Mouse (Mus musculus) thymus, postnatal 10 days (tissue): Measurements from ENCODE around the gene Etnppl.
A peak's percentile ranks its signal among the peaks of the same experiment; 100 is the strongest.

ENCODE experiments used
- DNase-seq, 2 experiments: peaks; one replicate each; pipeline ENCODE4 v3.0.0; 2021; ENCODE audit warnings: low spot score in 2 of 2

Etnppl gene

DNA sequence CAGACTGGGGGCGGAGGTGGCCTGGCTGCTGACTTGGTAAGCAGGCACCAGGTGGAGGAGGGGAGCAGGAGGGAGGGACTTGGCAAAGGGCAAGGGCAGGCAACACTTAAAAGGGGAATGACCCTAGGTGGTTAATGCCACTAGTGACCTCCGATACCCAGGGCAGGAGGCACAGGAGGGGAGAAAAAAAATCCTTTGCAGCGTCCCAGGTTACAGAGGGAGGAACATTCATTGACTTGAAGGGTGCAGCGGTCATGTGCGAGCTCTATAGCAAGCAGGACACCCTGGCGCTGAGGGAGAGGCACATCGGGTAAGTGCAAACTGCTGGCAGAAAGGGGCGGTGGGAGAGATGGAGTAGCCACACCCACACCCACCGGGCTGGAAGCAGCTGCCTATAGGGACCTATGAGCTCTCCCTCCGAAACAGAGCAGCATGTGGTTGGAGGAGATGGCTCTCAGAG lies at the start of gene Etnppl:
Gene Etnppl (plus strand): TSS at position 10 of the 460 bp plus-strand sequence.
- no peak for DNase-seq

DNA sequence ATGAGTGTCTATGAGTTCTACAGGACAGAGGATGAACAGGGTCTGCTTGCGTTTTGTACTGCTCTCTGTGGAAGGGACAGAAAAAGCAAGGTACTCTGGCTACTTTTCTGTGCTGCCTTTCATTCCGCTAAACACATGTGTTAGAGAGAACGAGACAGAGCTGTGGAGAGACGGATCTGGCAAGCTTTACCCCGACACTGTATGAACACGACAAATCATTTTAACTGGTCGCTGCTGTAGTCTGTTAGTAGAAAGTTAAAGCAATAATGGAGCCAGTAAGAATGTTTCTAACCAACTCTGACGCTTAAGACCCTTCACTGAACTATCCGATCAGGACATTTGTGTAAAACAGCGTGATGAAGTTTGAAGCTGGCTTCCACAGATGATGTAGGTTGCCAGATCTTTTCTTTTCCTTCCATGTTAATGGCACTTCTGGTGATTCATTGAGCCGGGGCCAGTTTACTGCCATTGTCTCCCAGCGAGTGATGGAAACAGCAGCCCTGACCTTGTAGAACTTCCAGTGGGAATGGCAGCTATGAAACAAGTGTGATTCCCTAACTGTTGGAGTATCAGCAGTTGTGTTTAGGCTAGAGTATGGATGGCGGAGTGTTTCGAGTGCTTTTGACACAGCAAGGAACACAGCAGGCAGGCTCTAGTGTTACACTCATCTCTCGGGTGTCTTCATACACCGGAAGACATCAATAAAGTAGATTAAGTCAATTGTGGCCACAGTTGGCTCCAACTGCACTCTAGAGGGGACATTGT lies 48.7 kb upstream of the Etnppl start:
- no peak for DNase-seq

- DNase-seq, result no peak
Measured at GRCm38 (mm10) chr3:130573243-130573642, 44.0 kb upstream of the Etnppl start.

- peak in 1 of 2 experiments; percentile 17 for DNase-seq
Measured at GRCm38 (mm10) chr3:130574652-130575051, 42.6 kb upstream of the Etnppl start.

GRCm38 (mm10) chr3:130576683-130577082 lies 40.6 kb upstream of the Etnppl start:
- DNase-seq, result peak; percentile 11 to 25

- no peak for DNase-seq
Measured at GRCm38 (mm10) chr3:130579501-130579900, 37.7 kb upstream of the Etnppl start.

GRCm38 (mm10) chr3:130581577-130581976 lies 35.7 kb upstream of the Etnppl start:
- no peak for DNase-seq

- no peak for DNase-seq
Measured at GRCm38 (mm10) chr3:130582903-130583664, 34.2 kb upstream of the Etnppl start.

DNA sequence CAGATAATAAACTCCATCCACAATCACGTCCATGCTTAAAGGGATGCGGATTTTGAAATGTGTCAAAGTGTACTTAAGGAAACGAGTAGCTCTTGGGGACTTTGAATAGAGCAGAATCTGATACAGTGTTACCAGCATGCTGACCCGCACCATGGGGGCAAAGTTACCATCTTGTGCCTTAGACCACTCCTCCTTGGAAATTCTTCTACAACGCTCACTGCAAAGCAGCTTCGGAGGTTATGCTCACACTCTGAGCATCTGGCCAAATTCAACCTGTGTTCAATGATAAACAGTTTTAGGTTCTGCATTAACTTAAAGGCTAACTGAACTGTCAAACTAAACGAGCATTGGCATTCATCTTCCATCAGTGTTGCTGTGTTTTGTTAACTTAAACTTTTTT lies 33.2 kb upstream of the Etnppl start:
- DNase-seq, result no peak

DNA sequence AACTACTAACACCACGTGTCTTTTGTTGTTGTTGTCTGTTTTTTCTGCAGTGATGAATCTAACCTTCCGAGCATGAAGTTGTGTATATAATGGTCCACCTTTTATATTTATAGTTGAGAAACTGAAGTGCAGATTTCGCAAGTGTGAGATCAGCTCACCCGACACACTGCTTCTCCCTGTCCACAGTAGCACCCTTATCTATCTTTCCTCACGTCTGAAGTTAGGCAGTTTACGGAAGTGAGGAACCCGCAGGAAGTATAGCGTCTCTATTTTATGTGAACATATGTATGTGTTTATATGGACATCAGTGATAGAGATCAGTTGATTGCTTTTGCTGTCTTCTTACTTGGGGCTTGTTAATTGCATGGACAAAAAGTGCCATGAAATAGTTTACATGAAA lies 22.2 kb upstream of the Etnppl start:
- DNase-seq, result no peak

DNA sequence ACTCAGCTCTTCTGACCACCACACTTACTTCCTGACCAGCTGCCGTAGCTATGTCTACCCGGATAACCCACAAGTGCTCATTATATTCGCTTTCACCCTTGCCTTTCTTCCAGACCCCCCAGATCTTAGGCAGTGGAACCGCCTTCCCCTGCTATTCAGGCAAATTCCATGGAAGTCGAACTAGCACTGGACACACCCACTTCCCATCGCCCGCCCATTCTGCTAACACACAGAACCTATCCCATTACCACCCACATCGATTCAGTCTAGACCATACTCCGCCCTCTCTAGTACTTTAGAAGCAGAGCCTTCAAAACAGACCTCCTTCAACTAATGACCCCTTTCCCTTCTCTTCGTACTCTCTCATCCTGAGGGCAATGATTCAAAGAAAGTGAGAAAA lies 15.8 kb upstream of the Etnppl start:
- DNase-seq, result no peak

GRCm38 (mm10) chr3:130607924-130608323 lies 9.3 kb upstream of the Etnppl start:
- DNase-seq, result peak in 1 of 2 experiments; percentile 10

- DNase-seq, result no peak
Measured at GRCm38 (mm10) chr3:130614444-130614843, 2.8 kb upstream of the Etnppl start.

- DNase-seq, result no peak
Measured at GRCm38 (mm10) chr3:130615625-130616024, 1.6 kb upstream of the Etnppl start.

DNA sequence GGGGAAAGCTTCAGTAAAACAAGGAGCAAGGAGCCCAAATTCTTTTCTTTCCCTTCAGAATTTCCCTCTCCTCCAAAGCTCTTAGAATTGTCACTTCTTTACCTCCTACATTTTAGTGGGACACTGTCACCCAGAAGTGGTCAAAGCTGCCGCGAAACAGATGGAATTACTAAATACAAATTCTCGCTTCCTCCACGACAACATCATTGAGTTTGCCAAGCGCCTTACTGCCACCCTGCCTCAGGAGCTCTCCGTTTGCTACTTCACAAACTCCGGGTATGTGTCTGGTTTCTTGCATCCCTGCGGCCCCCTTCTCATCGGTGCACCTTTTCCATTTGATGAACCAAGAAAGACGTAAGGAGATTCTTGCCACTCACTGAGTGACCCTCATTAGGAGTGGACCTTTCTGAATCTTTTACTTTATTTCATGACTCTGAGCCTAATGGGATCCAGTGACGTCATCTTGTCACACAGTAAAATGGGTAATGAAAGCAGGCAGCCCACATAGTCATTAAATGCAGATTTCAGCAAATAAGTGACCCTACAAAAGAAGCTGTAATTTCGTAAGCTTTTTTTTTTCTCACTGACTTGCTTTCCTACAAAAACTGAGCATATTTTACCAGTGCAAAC lies 3.4 kb downstream of the Etnppl start:
- no peak for DNase-seq

GRCm38 (mm10) chr3:130628358-130628757 lies 11.1 kb downstream of the Etnppl start:
- peak in 1 of 2 experiments; percentile 13 for DNase-seq

- no peak for DNase-seq
Measured at GRCm38 (mm10) chr3:130633859-130634258, 16.6 kb downstream of the Etnppl start.

DNA sequence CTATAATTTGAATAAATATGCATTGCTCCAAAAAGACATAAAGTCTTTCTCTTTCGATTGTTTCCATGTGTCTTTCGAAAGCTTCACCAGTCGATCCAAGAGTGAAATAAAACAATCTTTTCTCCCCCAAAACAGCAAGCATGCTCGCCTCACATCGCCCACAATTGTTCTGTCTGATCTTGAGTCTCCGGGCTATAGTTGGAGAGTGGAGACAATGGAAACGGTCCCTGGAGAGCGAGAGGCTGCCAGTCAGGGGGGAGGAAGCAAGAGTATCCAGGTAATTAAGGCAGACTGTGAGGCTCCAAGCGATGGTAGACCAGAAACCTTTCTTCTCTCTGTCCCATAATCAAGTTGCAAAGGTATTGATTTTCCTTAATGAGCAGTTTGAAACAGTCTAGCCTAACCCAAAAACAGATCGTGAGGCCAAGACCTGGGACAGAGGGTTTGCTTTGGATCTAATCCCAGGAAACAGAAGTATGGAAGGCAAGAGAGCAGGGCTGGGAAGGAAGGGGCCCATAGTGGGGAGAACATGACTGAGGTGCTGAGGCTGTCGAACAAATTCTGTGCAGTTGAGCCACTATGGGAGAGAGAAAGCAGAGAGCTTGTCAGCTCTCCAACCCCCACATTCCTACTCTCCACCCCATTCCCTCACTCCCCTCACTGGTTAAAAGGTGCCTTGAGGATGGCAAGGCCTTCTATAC lies 29.0 kb downstream of the Etnppl start:
- no peak for DNase-seq

- no peak for DNase-seq
Measured at GRCm38 (mm10) chr3:130649569-130649968, 32.3 kb downstream of the Etnppl start.

- no peak for DNase-seq
Measured at GRCm38 (mm10) chr3:130660619-130661018, 43.4 kb downstream of the Etnppl start.

GRCm38 (mm10) chr3:130662496-130662895 lies 45.2 kb downstream of the Etnppl start:
- no peak for DNase-seq

- DNase-seq, result no peak
Measured at GRCm38 (mm10) chr3:130671291-130671690, 54.0 kb downstream of the Etnppl start.
